Mouse (Mus musculus) lung, postnatal 0 days (tissue): Measurements from ENCODE around the gene Cd9.

Source experiments
- CTCF ChIP-seq: IDR thresholded peaks from 2 replicates; pipeline ENCODE4 v1.5.1; 2016; ENCODE audit warnings: antibody characterized with exemption, mild to moderate bottlenecking
- EP300 ChIP-seq: IDR thresholded peaks from 2 replicates; pipeline ENCODE4 v1.6.1; 2016; ENCODE audit warnings: antibody characterized with exemption, mild to moderate bottlenecking, control low read depth

GRCm38 (mm10) chr6:125533104-125533650, 38.6 kb upstream of the Cd9 start:
- TF ChIP-seq EP300: no peak
- TF ChIP-seq CTCF: no peak
